Mouse (Mus musculus) brain, embryonic 14.5 days (tissue): ENCODE measurements around the gene Stk11. TPM values are rescaled to one million over a fixed set of nuclear protein-coding genes. Genes with fewer than 3 reads are reported as not detected.

ENCODE experiments used
- DNase-seq: peaks from one replicate; pipeline ENCODE4 v3.0.0-alpha.2; 2011; ENCODE audit warnings: low read depth
- CTCF ChIP-seq: fragments of 200-500 bp; IDR thresholded peaks from 2 replicates; pipeline ENCODE4 v1.5.1; 2012; ENCODE audit warnings: inconsistent platforms, mild to moderate bottlenecking, moderate library complexity, borderline replicate concordance; ENCODE audit not compliant: insufficient read depth, insufficient read length; ENCODE audit errors: extremely low read depth
- POLR2A ChIP-seq: fragments of 200-500 bp; IDR thresholded peaks from 2 replicates; pipeline ENCODE4 v1.6.1; 2012; ENCODE audit warnings: mild to moderate bottlenecking, inconsistent platforms, borderline replicate concordance; ENCODE audit not compliant: poor library complexity, insufficient read depth, insufficient read length, severe bottlenecking; ENCODE audit errors: extremely low read depth
- polyA plus RNA-seq: library from polyadenylated mRNA; depleted of rRNA; stranded (reverse); fragments of >200 nt; gene quantifications from 2 replicates; pipeline ENCODE4 v1.2.3, GENCODE M21; 2012

Gene Stk11
- polyA plus RNA-seq, 1 experiment: 112 TPM

GRCm38 (mm10) chr10:80120146-80120545, 4.5 kb downstream of the Stk11 start:
- no peak for DNase-seq

GRCm38 (mm10) chr10:80121639-80122038, 6.0 kb downstream of the Stk11 start:
- TF ChIP-seq CTCF: no peak
- no peak for TF ChIP-seq POLR2A
- no peak for DNase-seq

More at GRCm38 (mm10) chr10:80120146-80120545, 4.5 kb downstream of the Stk11 start:
- no peak for TF ChIP-seq CTCF
- TF ChIP-seq POLR2A: no peak

- no peak for TF ChIP-seq POLR2A
- TF ChIP-seq CTCF: no peak
- DNase-seq: no peak
Measured at GRCm38 (mm10) chr10:80123932-80124562, 8.4 kb downstream of the Stk11 start.

GRCm38 (mm10) chr10:80127920-80128319, 12.3 kb downstream of the Stk11 start:
- TF ChIP-seq POLR2A (no peak), CTCF (no peak)
- DNase-seq: no peak

- TF ChIP-seq CTCF: no peak
- no peak for TF ChIP-seq POLR2A
- no peak for DNase-seq
Measured at GRCm38 (mm10) chr10:80129846-80130245, 14.2 kb downstream of the Stk11 start.

GRCm38 (mm10) chr10:80130403-80131031, 14.9 kb downstream of the Stk11 start:
- no peak for DNase-seq
- TF ChIP-seq POLR2A (no peak), CTCF (no peak)

- DNase-seq: peak; percentile 71
- TF ChIP-seq POLR2A: no peak
- no peak for TF ChIP-seq CTCF
Measured at GRCm38 (mm10) chr10:80131316-80131951, 15.8 kb downstream of the Stk11 start.

- TF ChIP-seq CTCF (no peak), POLR2A (no peak)
- DNase-seq: no peak
Measured at GRCm38 (mm10) chr10:80131952-80132350, 16.3 kb downstream of the Stk11 start.

GRCm38 (mm10) chr10:80133226-80133849, 17.7 kb downstream of the Stk11 start:
- peak; percentile 55 for DNase-seq
- no peak for TF ChIP-seq CTCF

- no peak for DNase-seq
- TF ChIP-seq POLR2A: no peak
- no peak for TF ChIP-seq CTCF
Measured at GRCm38 (mm10) chr10:80134421-80134820, 18.8 kb downstream of the Stk11 start.

GRCm38 (mm10) chr10:80135161-80135560, 19.6 kb downstream of the Stk11 start:
- TF ChIP-seq POLR2A (no peak), CTCF (no peak)
- no peak for DNase-seq

GRCm38 (mm10) chr10:80135641-80136040, 20.0 kb downstream of the Stk11 start:
- no peak for TF ChIP-seq CTCF
- TF ChIP-seq POLR2A: no peak
- DNase-seq: no peak
